Mouse (Mus musculus) olfactory bulb, adult 2 months (tissue): ENCODE results near the gene Notch1.

Source experiments
- CTCF ChIP-seq: fragments of 200-500 bp; IDR thresholded peaks from 2 replicates; pipeline ENCODE4 v1.5.1; 2012; ENCODE audit warnings: low read depth, mild to moderate bottlenecking, low read length, moderate library complexity; ENCODE audit not compliant: insufficient read depth
- POLR2A ChIP-seq: fragments of 200-500 bp; IDR thresholded peaks from 2 replicates; pipeline ENCODE4 v1.6.1; 2012; ENCODE audit warnings: mild to moderate bottlenecking, low read depth, low read length, moderate library complexity; ENCODE audit not compliant: insufficient read depth

DNA sequence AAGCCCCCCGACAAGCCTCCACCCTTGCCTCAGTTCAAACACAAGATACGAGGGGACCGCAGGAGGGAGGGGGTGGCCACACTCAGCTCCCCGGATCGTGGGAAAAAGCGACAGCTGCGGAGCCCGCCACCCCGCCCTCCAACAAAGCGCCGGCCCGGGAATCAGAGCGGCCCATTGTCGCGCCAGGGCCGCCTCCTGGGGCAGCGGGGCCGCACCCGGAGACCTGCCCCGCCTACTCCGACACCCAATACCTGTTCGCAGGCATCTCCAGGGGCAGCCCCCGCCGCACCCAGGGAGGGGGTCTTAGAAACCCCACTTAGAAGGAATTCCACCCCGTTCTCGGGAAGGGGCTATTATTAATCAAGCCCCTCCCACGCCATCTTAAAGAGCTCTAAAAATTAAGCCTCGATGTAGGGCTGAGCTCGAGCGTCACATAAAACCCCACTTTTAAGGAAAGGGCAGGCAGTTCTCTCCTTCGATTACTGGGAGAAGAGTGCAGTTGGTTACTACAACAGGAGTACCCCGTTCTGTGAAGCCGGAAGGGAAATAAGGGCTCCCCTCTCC, 14.1 kb downstream of the Notch1 start:
- TF ChIP-seq CTCF (no peak), POLR2A (no peak)
